Mouse (Mus musculus) liver, postnatal 0 days (tissue): ENCODE measurements around the gene Gm17018.

Source experiments
- CTCF ChIP-seq: sonication (generic); IDR thresholded peaks from 2 replicates; pipeline ENCODE4 v1.5.1; 2016; ENCODE audit warnings: antibody characterized with exemption, low read depth
- EP300 ChIP-seq: IDR thresholded peaks from 2 replicates; pipeline ENCODE4 v1.6.1; 2016; ENCODE audit warnings: antibody characterized with exemption, low read depth, mild to moderate bottlenecking

DNA sequence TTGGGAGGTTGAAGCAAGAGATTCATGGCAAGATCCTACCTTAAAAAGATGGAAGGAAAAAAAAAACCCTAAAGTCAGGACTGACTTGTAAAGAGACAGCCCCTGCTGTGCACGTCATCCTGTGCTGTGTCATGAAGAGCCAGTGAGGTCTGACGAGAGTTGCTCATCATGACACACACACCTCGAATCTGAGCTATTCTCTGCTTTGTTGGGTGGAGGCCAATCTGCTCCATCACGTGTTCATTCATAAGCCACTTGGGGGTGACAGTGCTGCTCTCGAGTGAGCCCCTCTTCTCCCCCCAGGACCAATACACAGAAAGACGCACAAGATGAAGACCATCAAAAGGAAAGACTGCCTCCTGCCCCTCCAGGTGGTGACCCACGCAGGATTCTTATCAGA is 26.8 kb upstream of the Gm17018 start:
- TF ChIP-seq CTCF (no peak), EP300 (no peak)
